ENCODE assay signal across 13 mouse cellular contexts in the genomic region with DNA sequence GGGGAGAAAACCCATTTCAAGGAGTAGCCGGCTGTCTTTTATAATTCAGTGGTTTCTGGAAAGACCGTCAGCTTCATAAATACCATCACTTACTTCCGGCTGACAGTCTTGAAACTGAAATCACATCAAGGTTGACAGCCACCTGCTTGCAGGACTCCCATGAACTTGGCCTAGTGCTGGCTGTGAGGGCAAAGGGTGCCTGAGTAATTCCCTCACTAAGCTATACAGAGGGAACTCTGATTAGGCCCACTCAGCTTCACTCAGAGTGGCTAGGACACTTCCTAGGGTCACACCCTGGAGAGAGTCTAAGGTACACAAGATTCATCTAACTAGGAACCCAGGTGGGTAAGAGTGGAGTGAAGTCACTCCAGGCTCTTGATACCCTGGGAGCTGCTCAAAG. TPM values are rescaled to one million over a fixed set of nuclear protein-coding genes. Genes with fewer than 3 reads are reported as not detected.
DNase-seq lines count a peak whose midpoint lies in the region; ATAC-seq and TF ChIP-seq lines count a peak whose summit lies in the region.
"Had no signal": no experiment of that assay in that cellular context is flagged by ENCODE, and none has a peak within 500 bp of the region (broad histone marks: within the 10 kb centered on the region; RNA-seq: fewer than 3 reads in every experiment).

No protein-coding gene starts in this region.

- H3K4me1 ChIP-seq in lung, embryonic 15.5 days, result peaks cover 23% of the 10 kb centered on the region
- H3K4me1 ChIP-seq in lung, postnatal 0 days (ENCODE audit: insufficient read depth, low read depth, low read length), result peaks cover 5% of the 10 kb centered on the region; the same call in 1 of the 2 replicates
- H3K4me1 ChIP-seq in thymus, adult 2 months (replicated peaks; ENCODE audit: control insufficient read depth, insufficient read depth, low read length), result peaks cover 25% of the 10 kb centered on the region

- WGBS in lung, embryonic 15.5 days, result 67% methylated on average over 3 of the region's 3 CpGs
- WGBS in lung, postnatal 0 days, result 65% methylated on average over 3 of the region's 3 CpGs
- WGBS in large intestine, adult 2 months, result 35% methylated on average over 3 of the region's 3 CpGs
- WGBS in thymus, adult 2 months, result 2% methylated on average over 3 of the region's 3 CpGs

- TF ChIP-seq EP300 in lung, postnatal 0 days (IDR thresholded peaks at IDR 0.05), result no peak

- peak overlapping the region; percentile 93 for H3K27ac ChIP-seq in gastrocnemius, adult 2 months
- H3K27ac ChIP-seq in lung, embryonic 15.5 days, result peak overlapping the region; percentile 49
- H3K27ac ChIP-seq in lung, postnatal 0 days (ENCODE audit: low read length), result no peak overlapping the region
- peak overlapping the region; percentile 89 for H3K27ac ChIP-seq in thymus, adult 2 months (ENCODE audit: control insufficient read depth, insufficient read depth, low read length)
- H3K27ac ChIP-seq: midbrain, embryonic 12.5 days; neural tube, embryonic 13.5 days; stomach, embryonic 15.5 days had no signal

- TF ChIP-seq CTCF in gastrocnemius, adult 2 months (IDR thresholded peaks at IDR 0.05), result no peak
- TF ChIP-seq CTCF in lung, postnatal 0 days (IDR thresholded peaks at IDR 0.05), result no peak
- TF ChIP-seq CTCF in thymus, adult 2 months (IDR thresholded peaks at IDR 0.05; ENCODE audit: borderline replicate concordance, control insufficient read depth, extremely low read depth, insufficient read depth, low read length, poor library complexity), result no peak

- TF ChIP-seq POLR2A in thymus, adult 2 months (IDR thresholded peaks at IDR 0.05; ENCODE audit: control insufficient read depth, extremely low read depth, insufficient read depth, low read length, poor library complexity), result no peak

- H3K27me3 ChIP-seq in lung, embryonic 15.5 days, result peaks cover 38% of the 10 kb centered on the region
- H3K27me3 ChIP-seq in lung, postnatal 0 days (replicated peaks; ENCODE audit: insufficient read depth, low read length), result peaks cover 25% of the 10 kb centered on the region
- no peaks in the 10 kb centered on the region for H3K27me3 ChIP-seq in thymus, adult 2 months (ENCODE audit: control insufficient read depth, insufficient read depth, low read length)

- H3K9me3 ChIP-seq in lung, embryonic 15.5 days, result no peaks in the 10 kb centered on the region
- H3K9me3 ChIP-seq in lung, postnatal 0 days (ENCODE audit: low read length), result no peaks in the 10 kb centered on the region
- H3K9me3 ChIP-seq: midbrain, embryonic 12.5 days; neural tube, embryonic 13.5 days; stomach, embryonic 15.5 days had no signal

- H3K9ac ChIP-seq in lung, embryonic 15.5 days, result no peak overlapping the region
- no peak overlapping the region for H3K9ac ChIP-seq in lung, postnatal 0 days (replicated peaks; ENCODE audit: low read depth)
- H3K9ac ChIP-seq: midbrain, embryonic 12.5 days; neural tube, embryonic 13.5 days; stomach, embryonic 15.5 days had no signal

- no peak overlapping the region for H3K4me2 ChIP-seq in lung, embryonic 15.5 days
- H3K4me2 ChIP-seq in lung, postnatal 0 days (replicated peaks; ENCODE audit: low read depth, low read length), result no peak overlapping the region
- H3K4me2 ChIP-seq: midbrain, embryonic 12.5 days had no signal

- intact Hi-C loops in gastrocnemius, adult 2 months (cut with DNase I), result no loop called here

- peak overlapping the region; percentile 88 for H3K4me3 ChIP-seq in gastrocnemius, adult 2 months
- H3K4me3 ChIP-seq in lung, embryonic 15.5 days, result no peak overlapping the region
- H3K4me3 ChIP-seq in lung, postnatal 0 days (ENCODE audit: low read depth, low read length), result no peak overlapping the region
- peak overlapping the region; percentile 65 for H3K4me3 ChIP-seq in thymus, adult 2 months (ENCODE audit: control insufficient read depth, insufficient read depth, low read length)
- H3K4me3 ChIP-seq: midbrain, embryonic 12.5 days; neural tube, embryonic 13.5 days had no signal

- no peaks in the 10 kb centered on the region for H3K36me3 ChIP-seq in lung, embryonic 15.5 days
- no peaks in the 10 kb centered on the region for H3K36me3 ChIP-seq in lung, postnatal 0 days (ENCODE audit: insufficient read depth, low read length)
- H3K36me3 ChIP-seq in thymus, adult 2 months (ENCODE audit: control insufficient read depth, insufficient read depth, low read length), result peaks cover 27% of the 10 kb centered on the region
- H3K36me3 ChIP-seq: midbrain, embryonic 12.5 days; neural tube, embryonic 13.5 days; stomach, embryonic 15.5 days had no signal

- no peak for ATAC-seq in lung, embryonic 15.5 days (ENCODE audit: borderline replicate concordance, extremely low read depth, low FRiP score, low TSS enrichment)
- no peak for ATAC-seq in lung, postnatal 0 days
- ATAC-seq: forebrain, embryonic 14.5 days had no signal

- no peak for DNase-seq in gastrocnemius, adult 2 months
- DNase-seq in gastrocnemius, postnatal 10 days, result no peak
- DNase-seq in lung, postnatal 0 days (ENCODE audit: low spot score), result no peak
- DNase-seq in large intestine, adult 2 months (ENCODE audit: low read depth, low spot score), result peak; percentile 29
- peak; percentile 48 for DNase-seq in thymus, adult 2 months
- DNase-seq in kidney, postnatal 25 days, result no peak
- no peak for DNase-seq in right cerebral cortex, postnatal 10 days (ENCODE audit: low spot score in 2 of 2)
- DNase-seq: kidney, adult 9 months had no signal

RNA-seq across cellular contexts. Expression of gene Fam78a, which starts 4.0 kb away (rescaled TPM):
- total RNA-seq in gastrocnemius, adult 2 months (2021), result 10 to 100 TPM in 1 of 2 experiments, 1 to 10 TPM in 1; 9.9 to 12.0 TPM
- 10 to 100 TPM; 23.9 to 25.2 TPM for total RNA-seq in gastrocnemius, postnatal 10 days (2021)
- 4.6 and 5.8 TPM in 2 replicates for polyA plus RNA-seq in lung, embryonic 15.5 days (2015; fragmentation: Nextera tagmentation; extraction: Ambion mirVana)
- 2.5 TPM in 2 replicates for polyA plus RNA-seq in lung, postnatal 0 days (2015; fragmentation: Nextera tagmentation; extraction: Ambion mirVana)
- 9.8 and 13.2 TPM in 2 replicates for polyA plus RNA-seq in large intestine, adult 2 months (2012; rRNA removed)
- polyA plus RNA-seq in thymus, adult 2 months (2012; rRNA removed), result 189 and 210 TPM in 2 replicates

RNA-seq across cellular contexts. Expression of gene Plpp7, which starts 14.6 kb away (rescaled TPM):
- total RNA-seq in gastrocnemius, adult 2 months (2021), result 100 to 1,000 TPM; 109 to 120 TPM
- total RNA-seq in gastrocnemius, postnatal 10 days (2021), result 100 to 1,000 TPM in 1 of 2 experiments, 10 to 100 TPM in 1; 90.3 to 101 TPM
- 3.9 and 4.2 TPM in 2 replicates for polyA plus RNA-seq in lung, embryonic 15.5 days (2015; fragmentation: Nextera tagmentation; extraction: Ambion mirVana)
- polyA plus RNA-seq in lung, postnatal 0 days (2015; fragmentation: Nextera tagmentation; extraction: Ambion mirVana), result 2.4 and 2.5 TPM in 2 replicates
- polyA plus RNA-seq in large intestine, adult 2 months (2012; rRNA removed), result 1.8 and 2.1 TPM in 2 replicates
- 2.9 and 7.7 TPM in 2 replicates for polyA plus RNA-seq in thymus, adult 2 months (2012; rRNA removed)

Comparison
In these comparisons a context has a peak if more than half of its experiments do, and no peak if none do; other contexts are left out.
1. DNase-seq: peak in large intestine, adult 2 months (single experiment) and thymus, adult 2 months (single experiment); none in gastrocnemius, adult 2 months (single experiment), gastrocnemius, postnatal 10 days (single experiment), lung, postnatal 0 days (single experiment), kidney, postnatal 25 days (0 of 2) and right cerebral cortex, postnatal 10 days (0 of 2).
2. H3K4me3 ChIP-seq: peak in gastrocnemius, adult 2 months (single experiment) and thymus, adult 2 months (single experiment); none in lung, embryonic 15.5 days (single experiment) and lung, postnatal 0 days (single experiment).
3. RNA of gene Fam78a, which starts 4.0 kb away (polyA plus RNA-seq): 189 to 210 TPM in thymus, adult 2 months; 9.8 to 13.2 TPM in large intestine, adult 2 months, 4.6 to 5.8 TPM in lung, embryonic 15.5 days and 2.5 TPM in lung, postnatal 0 days; every median in the first group is over 10 times any median in the second.